Mouse (Mus musculus): ENCODE measurements around the gene A3galt2. TPM values are rescaled to one million over a fixed set of nuclear protein-coding genes. Genes with fewer than 3 reads are reported as not detected.
A peak's percentile ranks its signal among the peaks of the same experiment; 100 is the strongest.

The A3galt2 gene
- polyA plus RNA-seq, 1 experiment from 2014 or later = 0.27 TPM

- 94% methylated on average over 7 of the region's 7 CpGs for WGBS
- ATAC-seq = no peak
- H3K36me3 ChIP-seq (ENCODE audit: control insufficient read depth, insufficient read depth, low read length) = peaks cover 74% of the 10 kb centered on the region
- no peaks in the 10 kb centered on the region for H3K4me1 ChIP-seq (ENCODE audit: control insufficient read depth, insufficient read depth, low read length)
- no peak overlapping the region for H3K9ac ChIP-seq (ENCODE audit: low read length)
- H3K4me2 ChIP-seq (ENCODE audit: low read length) = no peak overlapping the region
- no peak overlapping the region for H3K4me3 ChIP-seq (ENCODE audit: low read depth, low read length)
- no peak for DNase-seq (ENCODE audit: low spot score)
- no peaks in the 10 kb centered on the region for H3K9me3 ChIP-seq (replicated peaks; ENCODE audit: control insufficient read depth, low read length)
- H3K27ac ChIP-seq (ENCODE audit: low read depth, low read length) = no peak overlapping the region
- no peaks in the 10 kb centered on the region for H3K27me3 ChIP-seq (replicated peaks; ENCODE audit: control insufficient read depth, insufficient read depth, low read length)
These were observed 1.6 kb upstream of the A3galt2 start for GRCm38 (mm10) chr4:128753571-128753970.

DNA sequence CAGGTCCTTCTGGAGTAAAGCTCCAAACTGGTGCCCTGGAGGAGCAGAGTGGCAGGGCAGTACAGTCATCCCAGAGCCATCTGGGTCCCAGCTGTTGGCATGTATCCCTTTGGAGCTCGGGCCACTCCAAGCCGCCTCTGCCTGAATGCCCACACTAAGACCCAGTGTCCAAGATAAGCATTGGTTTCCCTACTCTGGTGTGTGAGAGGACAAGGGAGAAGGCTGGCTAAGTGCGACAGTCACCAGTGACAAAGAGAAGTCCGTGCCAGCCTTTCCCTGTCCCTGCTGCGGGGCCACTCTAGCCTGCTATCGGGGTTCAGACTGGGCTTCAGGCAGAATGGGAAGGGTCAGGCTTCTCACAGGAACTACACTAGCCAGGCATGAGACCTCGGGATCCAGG lies 736 bp downstream of the A3galt2 start:
- H3K4me1 ChIP-seq (ENCODE audit: control insufficient read depth, insufficient read depth, low read length) = no peaks in the 10 kb centered on the region
- ATAC-seq (peak; percentile 25; the same call in 1 of the 2 replicates), DNase-seq (ENCODE audit: low spot score) (no peak)
- H3K9ac ChIP-seq (ENCODE audit: low read length) = no peak overlapping the region
- H3K9me3 ChIP-seq (replicated peaks; ENCODE audit: control insufficient read depth, low read length) = no peaks in the 10 kb centered on the region
- H3K4me3 ChIP-seq (ENCODE audit: low read depth, low read length) = no peak overlapping the region
- WGBS = 79% methylated on average over 7 of the region's 7 CpGs
- peaks cover 50% of the 10 kb centered on the region for H3K36me3 ChIP-seq (ENCODE audit: control insufficient read depth, insufficient read depth, low read length)
- peak overlapping the region; percentile 6 for H3K27ac ChIP-seq (ENCODE audit: low read depth, low read length)
- H3K4me2 ChIP-seq (ENCODE audit: low read length) = no peak overlapping the region
- no peaks in the 10 kb centered on the region for H3K27me3 ChIP-seq (replicated peaks; ENCODE audit: control insufficient read depth, insufficient read depth, low read length)

- no peak overlapping the region for H3K27ac ChIP-seq (ENCODE audit: low read depth, low read length)
- 0 out of 2 replicates have a peak, but pooled peaks cover 4% of the 10 kb centered on the region for H3K9me3 ChIP-seq (replicated peaks; ENCODE audit: control insufficient read depth, low read length)
- DNase-seq (ENCODE audit: low spot score) (no peak), ATAC-seq (no peak)
- H3K4me1 ChIP-seq (ENCODE audit: control insufficient read depth, insufficient read depth, low read length) = no peaks in the 10 kb centered on the region
- no peak overlapping the region for H3K4me3 ChIP-seq (ENCODE audit: low read depth, low read length)
- H3K36me3 ChIP-seq (ENCODE audit: control insufficient read depth, insufficient read depth, low read length) = peaks cover 17% of the 10 kb centered on the region
- 83% methylated on average over 5 of the region's 5 CpGs for WGBS
- no peak overlapping the region for H3K9ac ChIP-seq (ENCODE audit: low read length)
- no peak overlapping the region for H3K4me2 ChIP-seq (ENCODE audit: low read length)
- no peaks in the 10 kb centered on the region for H3K27me3 ChIP-seq (replicated peaks; ENCODE audit: control insufficient read depth, insufficient read depth, low read length)
These were observed 4.0 kb downstream of the A3galt2 start for GRCm38 (mm10) chr4:128759214-128759613.

DNA sequence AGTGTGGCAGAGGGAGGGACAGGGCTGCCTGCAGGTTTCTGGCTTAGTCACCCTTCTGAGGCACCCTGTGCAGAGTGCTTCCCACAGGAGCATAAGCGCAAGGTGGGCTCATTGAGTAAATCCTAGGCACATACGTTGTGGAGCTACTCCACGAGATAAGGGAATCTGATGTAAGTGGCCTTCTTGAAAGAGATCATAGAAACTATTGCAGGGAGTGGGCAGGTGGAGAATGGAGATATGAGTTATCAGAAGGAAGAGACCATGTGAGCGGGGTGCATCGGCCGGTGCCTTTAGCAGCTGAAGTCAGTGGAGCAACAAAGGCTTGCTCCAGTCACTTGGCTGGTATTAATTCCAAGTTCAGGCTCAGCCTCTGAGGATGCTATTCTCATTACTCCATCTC lies 4.9 kb downstream of the A3galt2 start:
- no peak overlapping the region for H3K4me3 ChIP-seq (ENCODE audit: low read depth, low read length)
- DNase-seq (ENCODE audit: low spot score) = no peak
- WGBS = 90% methylated on average over 6 of the region's 6 CpGs

GRCm38 (mm10) chr4:128766929-128767328 lies 11.8 kb downstream of the A3galt2 start:
- no peak overlapping the region for H3K27ac ChIP-seq (ENCODE audit: low read depth, low read length)
- H3K9me3 ChIP-seq (replicated peaks; ENCODE audit: control insufficient read depth, low read length) = 0 out of 2 replicates have a peak, but pooled peaks cover 4% of the 10 kb centered on the region
- no peak for DNase-seq (ENCODE audit: low spot score)
- no peak overlapping the region for H3K4me2 ChIP-seq (ENCODE audit: low read length)
- no peak overlapping the region for H3K4me3 ChIP-seq (ENCODE audit: low read depth, low read length)
- H3K27me3 ChIP-seq (replicated peaks; ENCODE audit: control insufficient read depth, insufficient read depth, low read length) = no peaks in the 10 kb centered on the region
- no peaks in the 10 kb centered on the region for H3K4me1 ChIP-seq (ENCODE audit: control insufficient read depth, insufficient read depth, low read length)
- 95% methylated on average over 20 of the region's 20 CpGs for WGBS
- ATAC-seq = no peak
- H3K9ac ChIP-seq (ENCODE audit: low read length) = no peak overlapping the region
- H3K36me3 ChIP-seq (ENCODE audit: control insufficient read depth, insufficient read depth, low read length) = no peaks in the 10 kb centered on the region

More for the DNA sequence above, 4.9 kb downstream of the A3galt2 start:
- H3K27me3 ChIP-seq (replicated peaks; ENCODE audit: control insufficient read depth, insufficient read depth, low read length) = no peaks in the 10 kb centered on the region
- no peak overlapping the region for H3K27ac ChIP-seq (ENCODE audit: low read depth, low read length)
- H3K9me3 ChIP-seq (replicated peaks; ENCODE audit: control insufficient read depth, low read length) = 0 out of 2 replicates have a peak, but pooled peaks cover 4% of the 10 kb centered on the region
- no peak overlapping the region for H3K9ac ChIP-seq (ENCODE audit: low read length)
- no peak overlapping the region for H3K4me2 ChIP-seq (ENCODE audit: low read length)
- H3K4me1 ChIP-seq (ENCODE audit: control insufficient read depth, insufficient read depth, low read length) = no peaks in the 10 kb centered on the region
- H3K36me3 ChIP-seq (ENCODE audit: control insufficient read depth, insufficient read depth, low read length) = peaks cover 11% of the 10 kb centered on the region; the same call in 1 of the 2 replicates
- no peak for ATAC-seq

DNA sequence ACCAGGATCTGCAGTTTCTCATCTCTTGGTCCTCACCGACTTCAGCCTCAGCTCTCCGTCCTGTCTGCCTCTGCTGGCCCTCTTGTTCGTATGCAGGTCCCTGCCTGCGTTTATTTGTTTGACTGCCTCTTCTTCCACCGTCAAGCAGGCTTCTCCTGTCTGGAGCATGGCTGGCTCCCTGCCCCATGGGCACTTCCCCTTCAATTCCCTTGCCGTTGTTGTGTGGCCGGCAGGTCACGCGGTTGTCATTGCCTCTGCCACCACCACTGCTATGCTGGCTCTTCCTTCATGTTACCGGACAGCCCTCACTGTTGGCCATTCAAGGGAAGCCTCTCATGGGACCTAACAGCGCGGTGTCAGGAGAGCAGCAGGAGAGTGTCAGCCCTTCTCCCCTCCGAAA lies 13.0 kb downstream of the A3galt2 start:
- no peak overlapping the region for H3K27ac ChIP-seq (ENCODE audit: low read depth, low read length)
- H3K4me3 ChIP-seq (ENCODE audit: low read depth, low read length) = no peak overlapping the region
- no peak overlapping the region for H3K4me2 ChIP-seq (ENCODE audit: low read length)
- WGBS = 85% methylated on average over 13 of the region's 13 CpGs
- H3K4me1 ChIP-seq (ENCODE audit: control insufficient read depth, insufficient read depth, low read length) = no peaks in the 10 kb centered on the region
- ATAC-seq (no peak), DNase-seq (ENCODE audit: low spot score) (no peak)
- no peaks in the 10 kb centered on the region for H3K27me3 ChIP-seq (replicated peaks; ENCODE audit: control insufficient read depth, insufficient read depth, low read length)
- 0 out of 2 replicates have a peak, but pooled peaks cover 1% of the 10 kb centered on the region for H3K9me3 ChIP-seq (replicated peaks; ENCODE audit: control insufficient read depth, low read length)
- no peak overlapping the region for H3K9ac ChIP-seq (ENCODE audit: low read length)
- peaks cover 11% of the 10 kb centered on the region for H3K36me3 ChIP-seq (ENCODE audit: control insufficient read depth, insufficient read depth, low read length)

GRCm38 (mm10) chr4:128769569-128770355 lies 14.6 kb downstream of the A3galt2 start:
- peaks cover 28% of the 10 kb centered on the region for H3K36me3 ChIP-seq (ENCODE audit: control insufficient read depth, insufficient read depth, low read length)
- ATAC-seq = no peak
- no peak overlapping the region for H3K27ac ChIP-seq (ENCODE audit: low read depth, low read length)
- H3K4me3 ChIP-seq (ENCODE audit: low read depth, low read length) = no peak overlapping the region
- 83% methylated on average over 13 of the region's 13 CpGs for WGBS
- H3K27me3 ChIP-seq (replicated peaks; ENCODE audit: control insufficient read depth, insufficient read depth, low read length) = no peaks in the 10 kb centered on the region
- H3K4me1 ChIP-seq (ENCODE audit: control insufficient read depth, insufficient read depth, low read length) = no peaks in the 10 kb centered on the region
- H3K9ac ChIP-seq (ENCODE audit: low read length) = no peak overlapping the region
- no peak for DNase-seq (ENCODE audit: low spot score)
- H3K9me3 ChIP-seq (replicated peaks; ENCODE audit: control insufficient read depth, low read length) = no peaks in the 10 kb centered on the region
- no peak overlapping the region for H3K4me2 ChIP-seq (ENCODE audit: low read length)

- Histone ChIP-seq H3K9me3 (replicated peaks; ENCODE audit: control insufficient read depth, low read length) (no peaks in the 10 kb centered on the region), H3K27me3 (replicated peaks; ENCODE audit: control insufficient read depth, insufficient read depth, low read length) (no peaks in the 10 kb centered on the region), H3K4me1 (ENCODE audit: control insufficient read depth, insufficient read depth, low read length) (no peaks in the 10 kb centered on the region), H3K9ac (ENCODE audit: low read length) (no peak overlapping the region), H3K4me2 (ENCODE audit: low read length) (no peak overlapping the region), H3K27ac (ENCODE audit: low read depth, low read length) (no peak overlapping the region), H3K36me3 (ENCODE audit: control insufficient read depth, insufficient read depth, low read length) (peaks cover 37% of the 10 kb centered on the region), H3K4me3 (ENCODE audit: low read depth, low read length) (no peak overlapping the region)
- 88% methylated on average over 5 of the region's 5 CpGs for WGBS
- ATAC-seq = 0 out of 2 replicates have a peak, but pooled peaks have one; percentile 44
- no peak for DNase-seq (ENCODE audit: low spot score)
These were observed 15.5 kb downstream of the A3galt2 start for GRCm38 (mm10) chr4:128770698-128771097.

- Histone ChIP-seq H3K27ac (ENCODE audit: low read depth, low read length) (no peak overlapping the region), H3K9me3 (replicated peaks; ENCODE audit: control insufficient read depth, low read length) (no peaks in the 10 kb centered on the region), H3K4me2 (ENCODE audit: low read length) (no peak overlapping the region), H3K9ac (ENCODE audit: low read length) (no peak overlapping the region), H3K4me1 (ENCODE audit: control insufficient read depth, insufficient read depth, low read length) (no peaks in the 10 kb centered on the region), H3K27me3 (replicated peaks; ENCODE audit: control insufficient read depth, insufficient read depth, low read length) (no peaks in the 10 kb centered on the region), H3K36me3 (ENCODE audit: control insufficient read depth, insufficient read depth, low read length) (peaks cover 66% of the 10 kb centered on the region), H3K4me3 (ENCODE audit: low read depth, low read length) (no peak overlapping the region)
- DNase-seq (ENCODE audit: low spot score) (no peak), ATAC-seq (no peak)
- 85% methylated on average over 10 of the region's 11 CpGs for WGBS
These were observed 18.7 kb downstream of the A3galt2 start for GRCm38 (mm10) chr4:128773820-128774219.
